Mouse (Mus musculus) stomach, embryonic 14.5 days (tissue): ENCODE measurements around the gene Olfr1031. TPM values are rescaled to one million over a fixed set of nuclear protein-coding genes. Genes with fewer than 3 reads are reported as not detected.

Source experiments
- polyA plus RNA-seq: library from polyadenylated mRNA; unstranded; fragments of >200 nt; fragmentation: Nextera tagmentation; extraction: Ambion mirVana; gene quantifications from 2 replicates; pipeline ENCODE4 v1.2.1, GENCODE M21; 2014

Olfr1031 gene
- polyA plus RNA-seq, 1 experiment from 2014 or later = not detected

Other genes starting within 250 kb of the Olfr1031 start
- not detected in 2 replicates for gene Olfr1012, start 227.5 kb upstream of the Olfr1031 start, polyA plus RNA-seq
- gene Olfr1013, start 223.2 kb upstream of the Olfr1031 start, polyA plus RNA-seq = not detected in 2 replicates
- gene Olfr1014, start 217.6 kb upstream of the Olfr1031 start, polyA plus RNA-seq = not detected in 2 replicates
- not detected in 2 replicates for gene Olfr1015, start 208.3 kb upstream of the Olfr1031 start, polyA plus RNA-seq
- gene Olfr1016, start 187.8 kb upstream of the Olfr1031 start, polyA plus RNA-seq = not detected in 2 replicates
- not detected in 2 replicates for gene Olfr1018, start 171.8 kb upstream of the Olfr1031 start, polyA plus RNA-seq
- not detected in 2 replicates for gene Olfr1019, start 144.8 kb upstream of the Olfr1031 start, polyA plus RNA-seq
- gene Olfr1020, start 143.3 kb upstream of the Olfr1031 start, polyA plus RNA-seq = not detected in 2 replicates
- gene Olfr1022, start 121.7 kb upstream of the Olfr1031 start, polyA plus RNA-seq = not detected in 2 replicates
- gene Olfr1023, start 104.7 kb upstream of the Olfr1031 start, polyA plus RNA-seq = not detected in 2 replicates
- not detected in 2 replicates for gene Olfr1024, start 85.3 kb upstream of the Olfr1031 start, polyA plus RNA-seq
- gene Olfr1025-ps1, start 75.1 kb upstream of the Olfr1031 start, polyA plus RNA-seq = not detected in 2 replicates
- gene Olfr1026, start 68.7 kb upstream of the Olfr1031 start, polyA plus RNA-seq = not detected in 2 replicates
- not detected in 2 replicates for gene Olfr1028, start 39.9 kb upstream of the Olfr1031 start, polyA plus RNA-seq
- gene Olfr1029, start 16.4 kb upstream of the Olfr1031 start, polyA plus RNA-seq = not detected in 2 replicates
- not detected in 2 replicates for gene Olfr1030, start 11.0 kb upstream of the Olfr1031 start, polyA plus RNA-seq
- not detected in 2 replicates for gene Olfr1032, start 15.2 kb downstream of the Olfr1031 start, polyA plus RNA-seq
- gene Olfr1033, start 30.3 kb downstream of the Olfr1031 start, polyA plus RNA-seq = 2.6 and 5.0 TPM in 2 replicates
- 0.07 TPM in 2 replicates for gene Olfr1034, start 55.6 kb downstream of the Olfr1031 start, polyA plus RNA-seq
- gene Olfr1036, start 83.7 kb downstream of the Olfr1031 start, polyA plus RNA-seq = not detected in 2 replicates
- gene Olfr1037, start 97.1 kb downstream of the Olfr1031 start, polyA plus RNA-seq = not detected in 2 replicates
- not detected in 2 replicates for gene Olfr1039, start 145.6 kb downstream of the Olfr1031 start, polyA plus RNA-seq
- not detected in 2 replicates for gene Olfr1040, start 156.4 kb downstream of the Olfr1031 start, polyA plus RNA-seq
- not detected in 2 replicates for gene Olfr1042, start 171.5 kb downstream of the Olfr1031 start, polyA plus RNA-seq
- not detected in 2 replicates for gene Olfr1043, start 177.2 kb downstream of the Olfr1031 start, polyA plus RNA-seq
- not detected in 2 replicates for gene Olfr1044, start 187.5 kb downstream of the Olfr1031 start, polyA plus RNA-seq
- not detected in 2 replicates for gene Olfr52, start 195.4 kb downstream of the Olfr1031 start, polyA plus RNA-seq
- gene Olfr1045, start 212.7 kb downstream of the Olfr1031 start, polyA plus RNA-seq = not detected in 2 replicates
- gene Olfr1046, start 229.0 kb downstream of the Olfr1031 start, polyA plus RNA-seq = not detected in 2 replicates
- gene Olfr1047, start 241.1 kb downstream of the Olfr1031 start, polyA plus RNA-seq = not detected in 2 replicates
- not detected in 2 replicates for gene Olfr1048, start 250.0 kb downstream of the Olfr1031 start, polyA plus RNA-seq